Mouse (Mus musculus): Measurements from ENCODE around the gene Itk.

DNA sequence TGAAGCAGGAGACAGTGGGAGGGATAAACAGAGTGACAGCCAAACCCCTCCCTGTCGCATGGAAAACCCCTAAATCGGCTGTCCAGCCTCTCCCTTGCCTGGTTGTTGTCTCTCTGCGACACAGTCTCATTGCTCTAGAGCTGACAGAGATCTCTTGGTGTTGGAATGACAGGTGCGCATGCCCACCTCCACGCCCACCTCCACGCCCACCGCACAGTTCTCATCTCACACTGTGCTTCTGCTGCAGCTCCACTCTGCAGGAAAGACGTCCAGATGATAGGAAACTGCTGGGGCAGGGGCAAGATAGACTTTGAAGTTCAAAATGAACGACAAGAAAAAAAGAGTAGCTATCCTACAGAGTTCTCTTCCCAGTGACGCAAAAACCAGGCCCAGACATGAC lies 85.2 kb downstream of the Itk start:
- no peak for TF ChIP-seq CTCF (IDR thresholded peaks at IDR 0.05; ENCODE audit: control insufficient read depth, insufficient read depth, insufficient replicate concordance, low read depth, low read length)
- TF ChIP-seq POLR2A (IDR thresholded peaks at IDR 0.05; ENCODE audit: control insufficient read depth, low read depth, low read length) = no peak

Measured in testis, adult 2 months (tissue).